Mouse (Mus musculus) forebrain, embryonic 14.5 days (tissue): ENCODE measurements at regions not wholly inside any gene's neighbourhood (a gene's known extent, or its start where the extent isn't known, plus 50 kb on each side); places are given as distances from the start of the nearest gene placed in this dataset.
A peak's percentile ranks its signal among the peaks of the same experiment; 100 is the strongest.

Source experiments
- ATAC-seq: fragments of 200-750 bp; cut with Nextera tagmentation; 2 replicates; pipeline ENCODE4 v1.8.0; 2017; ENCODE audit warnings: mild to moderate bottlenecking, moderate library complexity
- DNase-seq: peaks from one replicate; pipeline ENCODE4 v3.0.0-alpha.2; 2015; ENCODE audit warnings: low spot score
- H3K27ac ChIP-seq: fragments of 300-500 bp; sonication (generic); 2 replicates; pipeline ENCODE4 v1.5.1; 2014; ENCODE audit warnings: low read depth, mild to moderate bottlenecking, control low read depth, low read length, moderate library complexity
- H3K27me3 ChIP-seq: fragments of 300-500 bp; sonication (generic); replicated peaks from 2 replicates; pipeline ENCODE4 v1.6.1; 2014; ENCODE audit warnings: low read length, control low read depth, mixed read lengths; ENCODE audit not compliant: control insufficient read depth, insufficient read depth
- H3K36me3 ChIP-seq: fragments of 300-500 bp; sonication (generic); 2 replicates; pipeline ENCODE4 v1.6.1; 2014; ENCODE audit warnings: low read length, control low read depth; ENCODE audit not compliant: control insufficient read depth, insufficient read depth
- H3K4me1 ChIP-seq: fragments of 300-500 bp; sonication (generic); 2 replicates; pipeline ENCODE4 v1.6.1; 2014; ENCODE audit warnings: antibody characterized with exemption, low read length, control low read depth; ENCODE audit not compliant: control insufficient read depth, insufficient read depth
- H3K4me2 ChIP-seq: fragments of 300-500 bp; sonication (generic); 2 replicates; pipeline ENCODE4 v1.6.1; 2014; ENCODE audit warnings: mild to moderate bottlenecking, control low read depth, low read length
- H3K4me3 ChIP-seq: fragments of 300-500 bp; sonication (generic); 2 replicates; pipeline ENCODE4 v1.5.1; 2014; ENCODE audit warnings: low read depth, low read length, control low read depth
- H3K9ac ChIP-seq: fragments of 300-500 bp; sonication (generic); 2 replicates; pipeline ENCODE4 v1.6.1; 2014; ENCODE audit warnings: mild to moderate bottlenecking, low read length, control low read depth, moderate library complexity
- H3K9me3 ChIP-seq: fragments of 300-500 bp; sonication (generic); replicated peaks from 2 replicates; pipeline ENCODE4 v1.6.1; 2016; ENCODE audit warnings: low read length, control low read depth, mixed read lengths; ENCODE audit not compliant: control insufficient read depth
- WGBS: fragments of 180-500 bp; shearing (Covaris S2); extraction: QIAGEN DNeasy Blood & Tissue Kit; methylation state at CpG from one replicate; pipeline ENCODE4 v1.1.7; 2014; 5-methylcytosine and 5-hydroxymethylcytosine counted together

GRCm38 (mm10) chr13:55948591-55948990, 112.6 kb upstream of the Pitx1 start:
- Histone ChIP-seq H3K4me2 (no peak overlapping the region), H3K36me3 (no peaks in the 10 kb centered on the region), H3K9ac (no peak overlapping the region), H3K27ac (no peak overlapping the region), H3K9me3 (no peaks in the 10 kb centered on the region), H3K4me3 (no peak overlapping the region), H3K4me1 (no peaks in the 10 kb centered on the region), H3K27me3 (no peaks in the 10 kb centered on the region)
- DNase-seq (no peak), ATAC-seq (no peak)
- 25% methylated on average over 9 of the region's 9 CpGs for WGBS

GRCm38 (mm10) chr13:55948144-55948543, 112.2 kb upstream of the Pitx1 start:
- H3K9me3 ChIP-seq: no peaks in the 10 kb centered on the region
- no peaks in the 10 kb centered on the region for H3K4me1 ChIP-seq
- H3K27me3 ChIP-seq: no peaks in the 10 kb centered on the region
- H3K9ac ChIP-seq: no peak overlapping the region
- no peaks in the 10 kb centered on the region for H3K36me3 ChIP-seq
- ATAC-seq (no peak), DNase-seq (no peak)
- no peak overlapping the region for H3K4me3 ChIP-seq
- no peak overlapping the region for H3K27ac ChIP-seq
- no peak overlapping the region for H3K4me2 ChIP-seq
- 39% methylated on average over 2 of the region's 2 CpGs for WGBS

- no peak for ATAC-seq
- WGBS: 85% methylated on average over 9 of the region's 9 CpGs
- DNase-seq: no peak
Measured at GRCm38 (mm10) chr13:55937417-55937816, 101.4 kb upstream of the Pitx1 start.

GRCm38 (mm10) chr13:55937000-55937399, 101.0 kb upstream of the Pitx1 start:
- no peak overlapping the region for H3K4me2 ChIP-seq
- no peaks in the 10 kb centered on the region for H3K4me1 ChIP-seq
- H3K9me3 ChIP-seq: no peaks in the 10 kb centered on the region
- no peak overlapping the region for H3K4me3 ChIP-seq
- H3K9ac ChIP-seq: no peak overlapping the region
- WGBS: 84% methylated on average over 9 of the region's 9 CpGs
- ATAC-seq: no peak
- no peaks in the 10 kb centered on the region for H3K36me3 ChIP-seq
- DNase-seq: no peak
- H3K27me3 ChIP-seq: no peaks in the 10 kb centered on the region
- H3K27ac ChIP-seq: no peak overlapping the region

More at GRCm38 (mm10) chr13:55937417-55937816, 101.4 kb upstream of the Pitx1 start:
- no peak overlapping the region for H3K4me2 ChIP-seq
- H3K9me3 ChIP-seq: no peaks in the 10 kb centered on the region
- no peak overlapping the region for H3K27ac ChIP-seq
- no peak overlapping the region for H3K4me3 ChIP-seq
- H3K27me3 ChIP-seq: no peaks in the 10 kb centered on the region
- H3K36me3 ChIP-seq: no peaks in the 10 kb centered on the region
- H3K4me1 ChIP-seq: no peaks in the 10 kb centered on the region
- no peak overlapping the region for H3K9ac ChIP-seq

- Histone ChIP-seq H3K27me3 (no peaks in the 10 kb centered on the region), H3K27ac (no peak overlapping the region), H3K36me3 (no peaks in the 10 kb centered on the region), H3K4me2 (no peak overlapping the region), H3K4me1 (no peaks in the 10 kb centered on the region), H3K9me3 (no peaks in the 10 kb centered on the region), H3K9ac (no peak overlapping the region), H3K4me3 (no peak overlapping the region)
- DNase-seq (no peak), ATAC-seq (no peak)
- 46% methylated on average over 11 of the region's 11 CpGs for WGBS
Measured at GRCm38 (mm10) chr13:55930637-55931036, 94.6 kb upstream of the Pitx1 start.

GRCm38 (mm10) chr13:55929814-55930213, 93.8 kb upstream of the Pitx1 start:
- Histone ChIP-seq H3K4me2 (no peak overlapping the region), H3K27me3 (0 out of 2 replicates have a peak, but pooled peaks cover under 1% of the 10 kb centered on the region), H3K9ac (no peak overlapping the region), H3K36me3 (no peaks in the 10 kb centered on the region), H3K4me1 (no peaks in the 10 kb centered on the region), H3K4me3 (no peak overlapping the region), H3K27ac (no peak overlapping the region), H3K9me3 (no peaks in the 10 kb centered on the region)
- DNase-seq: peak; percentile 7
- 7% methylated on average over 6 of the region's 6 CpGs for WGBS
- ATAC-seq: no peak

GRCm38 (mm10) chr13:55923505-55924136, 87.6 kb upstream of the Pitx1 start:
- Histone ChIP-seq H3K4me1 (no peaks in the 10 kb centered on the region), H3K9ac (no peak overlapping the region), H3K27me3 (0 out of 2 replicates have a peak, but pooled peaks cover 6% of the 10 kb centered on the region), H3K36me3 (no peaks in the 10 kb centered on the region), H3K9me3 (no peaks in the 10 kb centered on the region), H3K4me3 (no peak overlapping the region), H3K4me2 (no peak overlapping the region), H3K27ac (no peak overlapping the region)
- no peak for ATAC-seq
- DNase-seq: peak; percentile 18
- WGBS: 17% methylated on average over 7 of the region's 7 CpGs

GRCm38 (mm10) chr13:55917316-55917715, 81.3 kb upstream of the Pitx1 start:
- no peak overlapping the region for H3K27ac ChIP-seq
- DNase-seq: no peak
- H3K36me3 ChIP-seq: no peaks in the 10 kb centered on the region
- peaks cover 25% of the 10 kb centered on the region; the same call in 1 of the 2 replicates for H3K27me3 ChIP-seq
- H3K4me2 ChIP-seq: no peak overlapping the region
- H3K9ac ChIP-seq: no peak overlapping the region
- ATAC-seq: no peak
- H3K4me1 ChIP-seq: peaks cover 4% of the 10 kb centered on the region; the same call in 1 of the 2 replicates
- no peak overlapping the region for H3K4me3 ChIP-seq
- WGBS: 96% methylated on average over 12 of the region's 12 CpGs
- H3K9me3 ChIP-seq: no peaks in the 10 kb centered on the region

- Histone ChIP-seq H3K4me2 (no peak overlapping the region), H3K36me3 (no peaks in the 10 kb centered on the region), H3K4me1 (peaks cover 4% of the 10 kb centered on the region; the same call in 1 of the 2 replicates), H3K27me3 (peaks cover 22% of the 10 kb centered on the region; the same call in 1 of the 2 replicates), H3K9ac (no peak overlapping the region), H3K4me3 (no peak overlapping the region), H3K9me3 (no peaks in the 10 kb centered on the region), H3K27ac (no peak overlapping the region)
- 31% methylated on average over 13 of the region's 13 CpGs for WGBS
- DNase-seq (peak; percentile 95), ATAC-seq (peak; percentile 85)
Measured at GRCm38 (mm10) chr13:55912271-55912711, 76.3 kb upstream of the Pitx1 start.
